Mouse (Mus musculus): Measurements from ENCODE around the gene Dtx4.

DNA sequence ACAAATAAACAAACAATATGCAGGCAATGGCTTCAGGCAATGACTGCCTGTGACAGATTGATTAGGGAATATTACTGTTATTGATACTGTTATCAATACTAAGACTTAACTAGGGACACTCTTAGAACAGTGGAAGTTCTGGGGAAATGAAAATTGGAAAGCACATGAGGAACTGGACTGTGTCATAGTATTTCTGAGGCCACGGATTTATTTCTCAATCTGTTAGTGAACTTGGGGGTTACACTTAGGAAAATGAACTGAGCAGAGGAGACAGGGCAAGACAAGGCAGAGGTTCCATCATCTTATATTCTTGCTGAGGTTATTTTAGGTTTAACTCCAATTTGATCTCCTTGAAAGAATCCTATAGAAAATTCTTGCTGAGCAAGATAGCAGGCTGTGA lies 38.7 kb upstream of the Dtx4 start:
- TF ChIP-seq CTCF (IDR thresholded peaks at IDR 0.05; ENCODE audit: borderline replicate concordance, extremely low read depth, insufficient read depth, insufficient read length) (no peak), POLR2A (IDR thresholded peaks at IDR 0.05; ENCODE audit: borderline replicate concordance, extremely low read depth, insufficient read depth, insufficient read length, poor library complexity, severe bottlenecking) (no peak)
